Mouse (Mus musculus) T-helper 17 cell (primary cell): ENCODE results near the gene Plcd4.

Experiments used
- in situ Hi-C, 2 experiments: fragments of 300-600 bp; cut with MboI, MseI; formaldehyde crosslinking; loops; 1 replicate in 1 of 2; 2 replicates in 1 of 2; pipeline ENCODE4 v1.15.1; 2025; ENCODE audit warnings: high pct_unique_total_duplicates in 2 of 2

The Plcd4 gene

GRCm38 (mm10) chr1:74587773-74588445 is 45.2 kb downstream of the Plcd4 start, which contains the start of the genes Zfp142 and Bcs1l:
Zfp142 (minus strand) TSS chr1:74588246.
Bcs1l (plus strand) TSS chr1:74588289.
- in situ Hi-C loops = loop anchor here in 1 of 2 experiments (10.0 kb wide), 1 partner anchor 83 kb away; the partner anchor contains the start of gene Cnot9

GRCm38 (mm10) chr1:74594434-74594833 is 51.7 kb downstream of the Plcd4 start:
- in situ Hi-C loops = loop anchor here in 1 of 2 experiments (10.0 kb wide), 1 partner anchor 620 kb away; the partner anchor contains the start of genes Glb1l, Stk16 and Tuba4a

- in situ Hi-C loops = no loop called here
Measured at GRCm38 (mm10) chr1:74600501-74601266, 58.0 kb downstream of the Plcd4 start.

GRCm38 (mm10) chr1:74601267-74601962 is 58.7 kb downstream of the Plcd4 start, which contains the start of the genes Rnf25 and Stk36:
Rnf25 (minus strand) TSS chr1:74601397.
Stk36 (plus strand) TSS chr1:74601445.
- in situ Hi-C loops = no loop called here
